In genomic region chr2:101871179-101871578, GRCm38 (mm10) we compare ENCODE assay signal across 8 mouse cellular contexts. TPM values are rescaled to one million over a fixed set of nuclear protein-coding genes. Genes with fewer than 3 reads are reported as not detected.
DNase-seq lines count a peak whose midpoint lies in the region; ATAC-seq and TF ChIP-seq lines count a peak whose summit lies in the region.

No protein-coding gene starts in this region.

- peak; percentile 47 for DNase-seq in layer of hippocampus, adult 11-12 months (ENCODE audit: low spot score)
- DNase-seq in layer of hippocampus, adult 8-10 months (ENCODE audit: low spot score in 2 of 2) = no peak
- DNase-seq in MEL (ENCODE audit: low read depth, low spot score) = peak; percentile 58
- peak; percentile 60 for DNase-seq in embryo, embryonic 9.5 days (ENCODE audit: extremely low spot score)
- peak; percentile 22 to 68 for DNase-seq in heart, postnatal 14 days
- DNase-seq in large intestine, adult 2 months (ENCODE audit: low read depth, low spot score) = peak; percentile 18
- peak; percentile 56 for DNase-seq in thymus, postnatal 14 days

- no peaks in the 10 kb centered on the region for H3K79me2 ChIP-seq in MEL (ENCODE audit: control insufficient read depth, insufficient read depth, low read length, poor library complexity)

- whole genome bisulfite sequencing in large intestine, adult 2 months = 18% methylated on average over 14 of the region's 14 CpGs

- no peaks in the 10 kb centered on the region; a peak in 4 of 4 replicates for H3K27me3 ChIP-seq in MEL (ENCODE audit: control insufficient read depth in 1 of 2, insufficient read depth in 2 of 2, low read length in 2 of 2)

- H3K4me3 ChIP-seq in MEL (ENCODE audit: control insufficient read depth in 1 of 2, insufficient read depth in 1 of 2, low read depth in 2 of 2, low read length in 2 of 2) = no peak overlapping the region

- H3K9me3 ChIP-seq in MEL (replicated peaks; ENCODE audit: insufficient read depth, low read length) = no peaks in the 10 kb centered on the region

- peak; percentile 53 for TF ChIP-seq RAD21 in MEL (IDR thresholded peaks at IDR 0.05; ENCODE audit: low read depth, low read length)

- TF ChIP-seq EP300 in MEL (IDR thresholded peaks at IDR 0.05; ENCODE audit: low read depth in 1 of 2, low read length in 2 of 2) = no peak

- no peaks in the 10 kb centered on the region for H3K4me1 ChIP-seq in MEL (ENCODE audit: control insufficient read depth in 1 of 2, insufficient read depth in 2 of 2, low read length in 2 of 2)

- ATAC-seq in megakaryocyte progenitor cell, adult 5-6 weeks (replicated peaks; ENCODE audit: poor library complexity) = peak; percentile 78

- no peak overlapping the region for H3K9ac ChIP-seq in MEL (ENCODE audit: control insufficient read depth, low read depth, low read length, poor library complexity, severe bottlenecking)

- no peak for TF ChIP-seq POLR2A in MEL (IDR thresholded peaks at IDR 0.05; ENCODE audit: control insufficient read depth in 1 of 2, insufficient read depth in 1 of 2, low read depth in 1 of 2, low read length in 2 of 2, poor library complexity in 1 of 2)

- H3K27ac ChIP-seq in MEL (ENCODE audit: control insufficient read depth, low read depth, low read length) = no peak overlapping the region

- H3K36me3 ChIP-seq in MEL (ENCODE audit: control insufficient read depth in 1 of 2, insufficient read depth in 2 of 2, low read length in 2 of 2) = no peaks in the 10 kb centered on the region

- peak; percentile 25 to 70 (median 53); a peak in 5 of 6 replicates for TF ChIP-seq CTCF in MEL (IDR thresholded peaks at IDR 0.05 in 2 of 3, conservative IDR thresholded peaks at IDR 0.05 in 1 of 3; ENCODE audit: control insufficient read depth in 1 of 3, insufficient read depth in 1 of 3, low read depth in 2 of 3, low read length in 3 of 3, poor library complexity in 1 of 3, severe bottlenecking in 1 of 3)

- intact Hi-C loops in heart, postnatal 14 days (cut with DNase I) = loop anchor here (1.0 to 2.0 kb wide), 2 partner anchors 74 to 178 kb away; no protein-coding TSS in a partner anchor

TF ChIP-seq in MEL, 35 proteins besides CTCF, POLR2A, EP300 and RAD21:
- peak; percentile 69 for TF ChIP-seq SMC3 (IDR thresholded peaks at IDR 0.05; ENCODE audit: low read depth, low read length)
- no peak for TF ChIP-seq ZKSCAN1 (IDR thresholded peaks at IDR 0.05; ENCODE audit: low read depth, low read length)

RNA-seq across cellular contexts. Expression of gene Prr5l, which starts 11.6 kb away (rescaled TPM):
- 10 to 100 TPM; 11.0 to 14.6 (median 13.2) TPM for total RNA-seq in layer of hippocampus, adult 8-10 months (2022)
- 0.04 TPM in 1 of 2 replicates, not detected in the other for total RNA-seq in MEL (2012; rRNA removed)
- not detected for polyA plus RNA-seq in MEL (2012; ENCODE audit: insufficient read depth in 1 of 2, insufficient read length in 2 of 2, low read depth in 1 of 2, low replicate concordance in 2 of 2, missing spikeins in 1 of 2)
- 1 to 10 TPM; 2.9 to 3.8 TPM for total RNA-seq in heart, postnatal 14 days (2021)
- 1.7 TPM in 2 replicates for polyA plus RNA-seq in large intestine, adult 2 months (2012; rRNA removed)
- total RNA-seq in megakaryocyte progenitor cell, adult 5-6 weeks (2015) = 0.27 and 0.35 TPM in 2 replicates
- 0.17 TPM in 1 of 2 replicates, not detected in the other for total RNA-seq in megakaryocyte progenitor cell, adult 5-6 weeks (2017)

RNA-seq across cellular contexts. Expression of gene Commd9, which starts 14.9 kb away (rescaled TPM):
- total RNA-seq in layer of hippocampus, adult 8-10 months (2022) = 10 to 100 TPM; 34.3 to 44.6 (median 36.6) TPM
- total RNA-seq in MEL (2012; rRNA removed) = 50.6 and 62.8 TPM in 2 replicates
- 10 to 100 TPM in 1 of 2 experiments, not detected in 1; 57.6 TPM for polyA plus RNA-seq in MEL (2012; ENCODE audit: insufficient read depth in 1 of 2, insufficient read length in 2 of 2, low read depth in 1 of 2, low replicate concordance in 2 of 2, missing spikeins in 1 of 2)
- total RNA-seq in heart, postnatal 14 days (2021) = 10 to 100 TPM; 24.0 to 26.6 TPM
- 41.4 and 56.9 TPM in 2 replicates for polyA plus RNA-seq in large intestine, adult 2 months (2012; rRNA removed)
- total RNA-seq in megakaryocyte progenitor cell, adult 5-6 weeks (2015) = 11.7 and 17.1 TPM in 2 replicates
- total RNA-seq in megakaryocyte progenitor cell, adult 5-6 weeks (2017) = 39.8 and 52.0 TPM in 2 replicates

Comparison
In these comparisons a context has a peak if more than half of its experiments do, and no peak if none do; other contexts are left out.
1. DNase-seq: peak in layer of hippocampus, adult 11-12 months (single experiment), MEL (single experiment), embryo, embryonic 9.5 days (single experiment), heart, postnatal 14 days (2 of 2), large intestine, adult 2 months (single experiment) and thymus, postnatal 14 days (single experiment); none in layer of hippocampus, adult 8-10 months (0 of 2).